Mouse (Mus musculus) MEL-GATA-1-ER (cell line): ENCODE results near the gene BC024063.
"Not testable (repeated sequence)": the region's sequence is repeated elsewhere in the genome, so short reads cannot be mapped to it uniquely, and the experiment has no call there.

Experiments
- DNase-seq: peaks from one replicate; pipeline ENCODE4 v3.0.0-alpha.2; 2012; ENCODE audit warnings: low read depth; ENCODE audit errors: extremely low read depth

The BC024063 gene

DNA sequence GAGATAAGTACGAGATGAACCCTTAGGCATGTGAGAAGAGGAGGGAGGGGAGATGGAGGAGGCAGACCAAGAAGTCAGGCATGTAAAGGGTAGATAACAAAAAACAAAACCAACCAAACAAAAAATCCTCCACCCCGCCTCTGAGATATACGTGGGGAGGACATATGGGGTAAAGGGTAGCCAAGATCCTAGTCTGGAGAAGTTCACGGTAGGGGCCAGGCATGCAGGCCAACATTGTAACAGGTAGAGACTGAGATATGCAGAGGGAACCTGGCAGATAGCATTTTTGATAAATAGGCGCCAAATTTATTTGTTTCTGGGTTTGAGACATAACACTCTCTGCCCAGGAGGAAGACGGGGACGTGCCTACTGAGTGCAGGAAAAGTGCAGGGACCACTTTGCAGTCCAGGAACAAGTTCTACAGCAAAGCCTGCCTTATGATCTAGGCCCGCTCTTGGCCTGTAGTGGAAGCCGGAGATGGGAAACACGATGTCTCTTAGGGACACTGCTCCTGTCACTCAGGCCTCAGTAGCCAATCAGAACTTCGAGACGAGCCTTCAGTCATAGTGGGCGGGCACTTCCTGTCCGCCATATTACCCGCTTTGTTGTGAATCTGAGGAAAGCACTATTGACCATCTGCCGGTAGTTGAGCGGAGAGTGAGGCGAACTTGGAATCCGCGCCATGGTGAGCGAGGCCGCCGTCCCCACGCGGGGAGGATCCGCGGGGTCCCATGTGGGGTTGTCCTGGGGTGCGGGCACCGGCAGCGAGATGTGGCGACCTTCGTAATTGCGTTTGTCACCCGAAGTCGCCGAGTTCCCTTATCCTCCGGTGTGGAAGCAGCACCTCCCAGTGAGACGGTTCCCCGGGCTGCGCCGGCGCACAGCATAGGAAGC is at the start of gene BC024063:
TSS of gene BC024063 (plus strand) at position 626 of the 894 bp plus-strand sequence.
- peak; percentile 79 for DNase-seq

- DNase-seq: no peak
Measured at GRCm38 (mm10) chr10:82042191-82042590, 41.0 kb upstream of the BC024063 start.

DNA sequence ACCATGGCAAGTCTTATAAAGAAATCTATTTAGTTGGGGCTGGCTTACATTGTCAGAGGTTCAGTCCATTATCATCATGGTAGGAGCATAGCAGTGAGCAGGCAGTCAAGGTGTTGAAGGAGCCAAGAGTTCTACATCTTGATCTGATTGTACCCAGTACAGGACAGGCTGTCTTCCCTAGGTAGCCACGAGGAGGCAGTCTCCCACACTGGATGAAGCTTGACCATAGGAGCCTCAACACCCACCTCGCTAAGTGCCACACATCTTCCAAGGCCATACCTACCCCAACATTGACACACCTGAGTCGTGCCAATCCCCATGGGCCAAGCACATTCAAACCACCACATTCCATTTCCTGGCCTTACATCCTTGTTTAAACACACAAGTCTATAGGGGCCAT is 36.5 kb upstream of the BC024063 start:
- no peak for DNase-seq

DNA sequence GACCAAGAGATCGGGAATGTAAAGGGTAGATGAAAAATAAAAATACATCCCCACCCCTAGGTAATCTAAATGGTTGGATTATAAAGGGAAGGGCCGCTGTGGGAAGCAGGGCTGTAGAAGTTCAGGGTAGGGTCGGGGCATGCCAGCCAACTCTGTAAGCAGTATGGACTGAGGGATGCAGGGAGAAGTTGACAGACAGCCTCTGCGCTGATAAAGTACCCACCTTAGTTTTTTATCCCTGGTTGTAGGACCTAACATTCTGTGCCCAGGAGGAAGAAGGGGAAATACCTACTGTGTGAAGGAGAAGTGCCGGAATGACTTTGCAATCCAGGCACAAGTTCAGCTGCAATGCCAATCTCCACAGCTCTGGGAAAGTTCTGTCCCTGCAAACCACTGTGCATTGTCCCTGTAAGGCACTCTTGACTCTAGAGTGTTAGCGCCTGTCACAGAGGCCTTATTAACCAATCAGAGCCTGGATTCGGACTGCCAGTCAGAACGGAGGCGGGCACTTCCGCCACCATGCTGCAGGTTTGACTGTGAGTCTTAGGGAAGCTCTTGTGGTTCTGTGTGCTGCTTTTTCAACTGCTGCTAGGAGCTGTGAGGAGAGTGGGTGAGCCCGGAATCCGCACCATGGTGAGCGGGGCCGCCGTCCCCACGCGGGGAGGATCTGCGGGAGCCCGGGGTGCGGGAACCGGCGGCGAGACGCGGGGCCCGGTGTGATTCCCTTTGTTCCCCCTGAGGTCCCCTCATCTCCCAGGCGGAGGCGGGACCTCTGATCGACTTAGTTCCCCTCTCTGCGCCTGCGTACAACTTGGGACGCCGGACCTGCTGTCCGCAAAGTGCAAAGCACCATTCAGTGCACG is 35.3 kb upstream of the BC024063 start, which contains the start of gene Zfp873:
TSS of gene Zfp873 (plus strand) at position 527 of the 863 bp plus-strand sequence.
- peak; percentile 95 for DNase-seq

DNA sequence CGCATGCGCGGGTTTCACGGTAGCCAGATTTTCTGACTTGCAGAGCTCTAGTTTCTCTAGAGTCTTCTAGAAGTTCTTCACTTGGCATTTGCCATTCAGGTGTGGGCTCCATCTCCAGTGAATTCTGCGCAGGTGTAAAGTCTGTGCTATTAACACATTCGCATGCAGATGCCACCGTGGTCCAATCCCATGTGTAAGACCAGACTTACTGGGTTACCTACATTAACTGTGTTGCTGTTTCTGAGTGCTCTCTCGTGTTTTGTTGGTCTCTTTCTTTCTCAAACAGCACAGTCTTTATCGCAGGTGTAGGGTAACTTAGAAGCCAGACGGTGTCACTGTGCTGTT is 34.7 kb upstream of the BC024063 start:
- DNase-seq: not testable (repeated sequence)

DNA sequence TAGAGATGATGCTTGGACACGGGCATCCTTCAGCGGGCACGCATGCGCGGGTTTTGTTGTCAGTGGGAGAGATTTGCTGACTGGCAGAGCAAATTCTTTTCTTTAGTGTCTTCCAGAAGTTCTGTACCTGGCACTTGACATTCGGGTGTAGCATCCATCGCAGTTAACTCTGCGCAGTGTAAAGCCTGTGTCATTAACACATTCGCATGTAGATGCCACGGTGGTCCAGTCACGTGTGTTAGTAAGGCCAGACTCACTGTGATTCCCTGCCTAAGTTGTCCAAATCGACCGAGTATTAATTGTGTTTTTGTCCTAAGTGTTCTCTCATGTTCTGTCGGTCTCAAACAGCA is 444 bp downstream of the BC024063 start:
- not testable (repeated sequence) for DNase-seq

- no peak for DNase-seq
Measured at GRCm38 (mm10) chr10:82117206-82117605, 34.1 kb downstream of the BC024063 start.

- DNase-seq: peak; percentile 89
Measured at GRCm38 (mm10) chr10:82127850-82128401, 44.8 kb downstream of the BC024063 start, which contains the start of gene AU041133. TSS of gene AU041133 (plus strand) at chr10:82128013.

DNA sequence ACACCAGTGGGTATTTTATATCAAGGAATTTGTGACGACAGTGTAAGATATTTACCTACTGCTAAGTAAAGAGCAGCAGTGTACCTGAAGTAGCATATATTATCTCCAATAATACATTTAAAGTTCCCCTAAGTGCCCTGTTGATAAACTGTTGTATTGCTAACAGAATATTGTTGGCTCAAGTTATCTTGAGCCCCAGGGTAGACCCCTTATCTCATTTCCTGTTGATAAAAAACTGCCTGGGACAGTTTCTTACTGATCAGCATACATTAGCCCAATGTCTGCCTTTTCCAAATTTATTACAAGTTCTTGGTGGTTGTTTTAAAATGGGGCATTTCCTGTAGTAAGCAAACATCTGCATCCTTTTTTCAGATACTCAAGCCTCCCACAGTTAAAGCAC is 62.1 kb downstream of the BC024063 start:
- DNase-seq: no peak

DNA sequence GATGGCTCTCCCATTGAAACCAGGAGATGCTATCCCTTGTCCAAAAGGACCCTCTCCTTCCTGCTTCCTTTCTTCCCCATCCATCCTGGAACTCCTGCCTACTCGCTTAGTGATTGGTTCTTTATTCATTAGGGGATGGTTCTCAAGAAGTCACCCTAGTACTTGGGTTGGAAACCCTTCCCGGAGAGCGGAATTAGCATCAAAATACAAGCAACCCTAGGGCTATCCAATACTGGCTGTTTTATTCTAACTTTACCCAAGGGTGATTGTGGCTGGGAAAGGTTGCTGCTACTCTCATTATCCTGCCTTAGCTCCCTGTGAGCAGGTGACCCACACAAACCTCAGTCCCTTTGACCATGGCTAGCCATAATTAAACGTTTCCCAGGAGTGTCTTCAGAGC is 64.4 kb downstream of the BC024063 start:
- no peak for DNase-seq
